Mouse (Mus musculus): Measurements from ENCODE around the gene Entpd7. TPM values are rescaled to one million over a fixed set of nuclear protein-coding genes. Genes with fewer than 3 reads are reported as not detected.

Entpd7 gene
- polyA plus RNA-seq, 1 experiment from 2014 or later = 15.4 TPM

DNA sequence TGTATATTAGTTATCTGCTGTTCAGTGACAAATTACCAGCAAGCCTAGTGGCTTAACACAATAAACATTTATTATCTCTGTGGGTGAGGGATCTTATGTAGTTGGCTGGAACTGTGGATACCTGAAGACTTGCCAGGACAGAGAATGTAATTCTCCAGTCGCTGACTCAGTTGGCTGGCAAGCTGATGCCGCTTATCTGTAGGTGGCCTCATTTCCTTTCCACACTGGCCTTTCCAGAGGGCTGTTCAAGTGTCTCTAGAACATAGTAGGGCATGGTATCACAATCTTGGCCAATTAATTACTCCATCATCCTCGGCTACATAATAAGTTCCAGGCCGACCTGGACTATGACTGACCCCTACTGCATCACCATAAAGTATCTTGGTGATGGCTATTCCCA lies 7.9 kb upstream of the Entpd7 start:
- H3K27me3 ChIP-seq (ENCODE audit: control insufficient read depth, insufficient read depth, low read length) = no peaks in the 10 kb centered on the region
- 91% methylated on average over 4 of the region's 4 CpGs for WGBS
- no peak for ATAC-seq (ENCODE audit: low FRiP score)

DNA sequence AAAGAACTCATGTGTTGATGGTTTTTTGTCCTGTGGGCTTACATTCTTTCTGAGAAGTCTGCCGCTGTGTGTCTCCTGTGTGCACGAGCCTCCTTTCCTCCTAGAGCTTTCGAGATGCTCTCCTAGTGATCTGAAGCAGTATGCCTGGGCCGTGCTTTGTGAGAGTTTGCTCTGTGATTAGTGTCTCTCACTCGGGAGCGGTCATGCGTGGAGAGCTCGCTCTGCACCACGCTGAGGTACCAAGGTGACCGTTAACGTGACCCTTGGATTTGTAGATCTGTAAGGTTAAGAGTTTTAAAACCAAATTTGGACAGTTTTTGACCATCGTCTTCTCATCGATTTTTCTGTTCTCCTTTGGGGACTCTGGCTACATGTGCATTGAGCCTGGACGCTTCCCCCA lies 3.3 kb downstream of the Entpd7 start:
- ATAC-seq (ENCODE audit: low FRiP score) (no peak), DNase-seq (ENCODE audit: low spot score) (peak; percentile 8)
- no peak overlapping the region for H3K9ac ChIP-seq (ENCODE audit: low read depth, low read length)
- H3K27me3 ChIP-seq (ENCODE audit: control insufficient read depth, insufficient read depth, low read length) = no peaks in the 10 kb centered on the region
- 70% methylated on average over 14 of the region's 14 CpGs for WGBS
- no peak overlapping the region for H3K4me2 ChIP-seq (replicated peaks; ENCODE audit: low read depth, low read length)
- no peaks in the 10 kb centered on the region for H3K36me3 ChIP-seq (ENCODE audit: control insufficient read depth, insufficient read depth, low read length)
- H3K9me3 ChIP-seq (ENCODE audit: control insufficient read depth, low read length) = no peaks in the 10 kb centered on the region
- H3K4me3 ChIP-seq (ENCODE audit: low read depth, low read length) = no peak overlapping the region
- no peaks in the 10 kb centered on the region for H3K4me1 ChIP-seq (replicated peaks; ENCODE audit: control insufficient read depth, insufficient read depth, low read length)
- no peak overlapping the region for H3K27ac ChIP-seq (ENCODE audit: low read depth, low read length)

More for the DNA sequence above, 7.9 kb upstream of the Entpd7 start:
- DNase-seq (ENCODE audit: low spot score) = no peak
- Histone ChIP-seq H3K36me3 (ENCODE audit: control insufficient read depth, insufficient read depth, low read length) (no peaks in the 10 kb centered on the region), H3K4me1 (replicated peaks; ENCODE audit: control insufficient read depth, insufficient read depth, low read length) (no peaks in the 10 kb centered on the region), H3K27ac (ENCODE audit: low read depth, low read length) (no peak overlapping the region), H3K4me2 (replicated peaks; ENCODE audit: low read depth, low read length) (no peak overlapping the region), H3K9me3 (ENCODE audit: control insufficient read depth, low read length) (no peaks in the 10 kb centered on the region), H3K4me3 (ENCODE audit: low read depth, low read length) (no peak overlapping the region), H3K9ac (ENCODE audit: low read depth, low read length) (no peak overlapping the region)

DNA sequence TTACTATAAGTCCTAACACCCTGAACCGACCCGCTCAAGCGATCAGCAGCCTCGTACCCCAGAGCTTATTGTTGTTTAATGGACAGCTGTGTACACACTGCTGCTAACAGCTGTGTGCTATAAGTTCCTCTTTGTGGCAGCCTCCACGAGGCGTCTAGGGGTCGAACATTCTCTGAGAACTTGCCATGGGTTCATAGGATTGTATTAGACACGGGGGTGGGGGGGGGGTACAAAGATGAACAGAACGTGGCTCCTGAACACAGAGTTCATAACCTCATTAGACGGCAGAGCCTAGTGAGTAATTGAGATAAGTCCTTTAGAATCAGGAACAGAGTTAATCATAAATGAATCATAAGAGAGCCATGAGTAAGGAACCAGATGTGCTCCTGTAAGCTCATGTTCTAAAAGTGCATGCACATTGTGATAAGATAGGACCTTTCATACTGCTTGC lies 6.1 kb downstream of the Entpd7 start:
- H3K4me2 ChIP-seq (replicated peaks; ENCODE audit: low read depth, low read length) = no peak overlapping the region
- H3K9me3 ChIP-seq (ENCODE audit: control insufficient read depth, low read length) = no peaks in the 10 kb centered on the region
- H3K27ac ChIP-seq (ENCODE audit: low read depth, low read length) = no peak overlapping the region
- H3K4me1 ChIP-seq (replicated peaks; ENCODE audit: control insufficient read depth, insufficient read depth, low read length) = no peaks in the 10 kb centered on the region
- H3K36me3 ChIP-seq (ENCODE audit: control insufficient read depth, insufficient read depth, low read length) = no peaks in the 10 kb centered on the region
- H3K27me3 ChIP-seq (ENCODE audit: control insufficient read depth, insufficient read depth, low read length) = no peaks in the 10 kb centered on the region
- no peak overlapping the region for H3K9ac ChIP-seq (ENCODE audit: low read depth, low read length)
- 50% methylated on average over 10 of the region's 10 CpGs for WGBS
- no peak for ATAC-seq (ENCODE audit: low FRiP score)
- DNase-seq (ENCODE audit: low spot score) = no peak
- no peak overlapping the region for H3K4me3 ChIP-seq (ENCODE audit: low read depth, low read length)

DNA sequence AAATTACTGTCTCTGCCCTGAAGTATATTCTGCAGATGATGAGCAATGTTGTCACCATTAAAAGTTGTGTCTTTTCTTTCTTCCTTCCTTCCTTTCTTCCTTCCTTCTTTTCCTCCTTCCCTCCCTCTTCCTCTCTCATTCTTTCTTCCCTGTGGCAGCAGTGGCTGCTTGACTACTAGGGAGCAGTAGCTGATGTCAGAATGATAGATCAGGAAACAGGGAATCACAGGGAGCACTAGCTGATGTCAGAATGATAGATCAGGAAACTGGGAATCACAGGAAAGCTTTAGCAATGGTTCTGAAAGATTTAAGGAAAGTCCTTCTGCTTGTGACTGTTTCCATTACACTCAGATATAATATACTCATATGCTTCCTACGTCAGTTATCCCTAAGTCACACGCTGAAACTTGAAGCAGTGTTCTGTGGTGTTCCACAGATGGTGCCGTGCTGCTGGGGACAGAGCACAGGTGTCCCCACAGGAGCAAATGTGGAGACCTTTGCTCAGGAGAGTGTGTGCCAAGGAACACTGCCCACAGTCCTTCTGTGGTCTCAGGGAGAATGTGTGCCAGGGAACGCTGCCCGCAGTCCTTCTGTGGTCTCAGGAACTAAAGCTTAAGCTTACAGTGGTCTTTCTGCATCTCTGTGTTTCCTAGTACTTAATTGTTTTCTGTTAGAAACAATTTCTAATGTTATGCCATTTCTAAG lies 8.3 kb downstream of the Entpd7 start:
- Histone ChIP-seq H3K4me2 (replicated peaks; ENCODE audit: low read depth, low read length) (no peak overlapping the region), H3K9ac (ENCODE audit: low read depth, low read length) (no peak overlapping the region), H3K27ac (ENCODE audit: low read depth, low read length) (no peak overlapping the region), H3K27me3 (ENCODE audit: control insufficient read depth, insufficient read depth, low read length) (no peaks in the 10 kb centered on the region), H3K36me3 (ENCODE audit: control insufficient read depth, insufficient read depth, low read length) (no peaks in the 10 kb centered on the region), H3K9me3 (ENCODE audit: control insufficient read depth, low read length) (no peaks in the 10 kb centered on the region), H3K4me3 (ENCODE audit: low read depth, low read length) (no peak overlapping the region), H3K4me1 (replicated peaks; ENCODE audit: control insufficient read depth, insufficient read depth, low read length) (no peaks in the 10 kb centered on the region)
- ATAC-seq (ENCODE audit: low FRiP score) (no peak), DNase-seq (ENCODE audit: low spot score) (no peak)
- whole genome bisulfite sequencing = 92% methylated on average over 5 of the region's 5 CpGs

DNA sequence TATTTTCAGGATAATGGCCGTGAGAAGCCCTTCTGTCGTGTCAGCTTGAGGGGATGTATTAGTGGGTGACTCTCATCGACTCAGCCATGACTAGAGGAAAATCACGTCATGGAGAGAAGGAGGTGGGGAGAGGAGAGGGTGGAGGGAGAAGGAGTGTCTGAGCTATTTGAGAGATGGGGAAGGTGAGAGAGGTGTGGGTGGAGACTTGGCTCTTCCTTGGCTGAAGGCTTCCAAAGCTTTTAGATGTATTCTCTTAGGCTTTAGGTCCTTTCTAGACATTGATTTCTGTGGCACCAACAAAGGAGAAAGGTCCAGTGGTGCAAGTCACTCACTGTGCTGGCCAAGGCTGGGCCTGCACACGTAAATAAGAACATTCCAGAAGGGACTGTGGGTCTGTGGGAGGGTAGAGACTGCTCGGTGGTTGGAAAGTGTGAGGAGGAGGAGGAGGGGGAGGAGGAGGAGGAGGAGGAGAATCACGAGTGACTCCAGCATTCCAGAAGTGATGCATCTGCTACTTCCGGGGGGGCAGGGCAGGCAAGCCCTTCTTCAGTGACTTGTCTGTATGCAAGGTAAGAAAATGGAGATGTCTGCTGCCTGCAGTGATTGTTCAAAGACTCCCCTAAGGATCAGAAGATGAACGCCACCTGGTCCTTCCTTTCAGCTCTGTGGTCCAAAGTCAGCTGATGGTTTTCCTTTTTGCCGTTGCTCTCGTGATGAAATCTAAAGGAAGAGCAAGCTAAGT lies 9.7 kb downstream of the Entpd7 start:
- 87% methylated on average over 10 of the region's 11 CpGs for WGBS
- Histone ChIP-seq H3K36me3 (ENCODE audit: control insufficient read depth, insufficient read depth, low read length) (no peaks in the 10 kb centered on the region), H3K9me3 (ENCODE audit: control insufficient read depth, low read length) (no peaks in the 10 kb centered on the region), H3K27ac (ENCODE audit: low read depth, low read length) (no peak overlapping the region), H3K27me3 (ENCODE audit: control insufficient read depth, insufficient read depth, low read length) (no peaks in the 10 kb centered on the region), H3K4me1 (replicated peaks; ENCODE audit: control insufficient read depth, insufficient read depth, low read length) (no peaks in the 10 kb centered on the region), H3K4me3 (ENCODE audit: low read depth, low read length) (no peak overlapping the region), H3K9ac (ENCODE audit: low read depth, low read length) (no peak overlapping the region), H3K4me2 (replicated peaks; ENCODE audit: low read depth, low read length) (no peak overlapping the region)
- no peak for ATAC-seq (ENCODE audit: low FRiP score)
- DNase-seq (ENCODE audit: low spot score) = no peak

DNA sequence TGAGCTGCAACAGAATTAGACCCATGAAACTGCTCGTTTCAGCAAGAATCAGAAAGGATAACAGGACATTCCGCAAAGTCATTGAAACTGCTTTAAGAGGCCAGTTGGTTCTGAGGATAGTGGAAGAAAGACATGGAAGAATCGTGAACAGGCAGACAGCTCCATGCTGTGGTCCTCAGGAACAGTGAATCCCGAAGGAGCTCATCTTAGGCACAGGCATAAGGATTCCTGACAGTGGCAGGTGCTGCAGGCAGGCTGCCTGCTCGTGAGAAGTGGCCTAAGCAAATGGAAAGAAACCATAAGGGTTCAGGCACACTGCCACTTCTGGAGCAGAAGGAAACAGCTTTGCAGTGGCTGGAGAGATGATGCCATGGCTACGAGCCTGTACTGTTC lies 10.3 kb downstream of the Entpd7 start:
- no peaks in the 10 kb centered on the region for H3K27me3 ChIP-seq (ENCODE audit: control insufficient read depth, insufficient read depth, low read length)
- no peak overlapping the region for H3K27ac ChIP-seq (ENCODE audit: low read depth, low read length)
- H3K4me3 ChIP-seq (ENCODE audit: low read depth, low read length) = no peak overlapping the region
- H3K4me2 ChIP-seq (replicated peaks; ENCODE audit: low read depth, low read length) = no peak overlapping the region
- H3K4me1 ChIP-seq (replicated peaks; ENCODE audit: control insufficient read depth, insufficient read depth, low read length) = no peaks in the 10 kb centered on the region
- H3K9me3 ChIP-seq (ENCODE audit: control insufficient read depth, low read length) = no peaks in the 10 kb centered on the region
- 88% methylated on average over 6 of the region's 6 CpGs for WGBS
- ATAC-seq (ENCODE audit: low FRiP score) (no peak), DNase-seq (ENCODE audit: low spot score) (no peak)
- H3K9ac ChIP-seq (ENCODE audit: low read depth, low read length) = no peak overlapping the region
- no peaks in the 10 kb centered on the region for H3K36me3 ChIP-seq (ENCODE audit: control insufficient read depth, insufficient read depth, low read length)

DNA sequence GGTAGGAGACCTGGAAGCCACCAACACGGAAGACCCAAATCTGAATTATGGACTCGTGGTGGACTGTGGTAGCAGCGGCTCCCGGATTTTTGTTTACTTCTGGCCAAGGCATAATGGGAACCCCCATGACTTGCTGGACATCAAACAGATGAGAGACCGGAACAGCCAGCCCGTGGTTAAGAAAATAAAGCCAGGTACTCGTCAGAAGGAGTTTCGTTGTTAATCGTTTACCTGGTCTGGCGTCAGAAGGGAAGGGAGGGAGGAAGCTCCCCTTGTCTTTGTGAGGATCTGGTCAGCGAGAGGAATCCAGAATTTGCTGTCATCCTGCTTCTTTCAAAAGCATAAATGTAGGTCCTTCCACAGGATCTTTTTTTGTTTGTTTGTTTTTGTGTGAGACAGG lies 14.7 kb downstream of the Entpd7 start:
- 92% methylated on average over 11 of the region's 11 CpGs for WGBS
- DNase-seq (ENCODE audit: low spot score) (no peak), ATAC-seq (ENCODE audit: low FRiP score) (no peak)
- Histone ChIP-seq H3K4me2 (replicated peaks; ENCODE audit: low read depth, low read length) (no peak overlapping the region), H3K4me3 (ENCODE audit: low read depth, low read length) (no peak overlapping the region), H3K27me3 (ENCODE audit: control insufficient read depth, insufficient read depth, low read length) (no peaks in the 10 kb centered on the region), H3K9ac (ENCODE audit: low read depth, low read length) (no peak overlapping the region), H3K27ac (ENCODE audit: low read depth, low read length) (no peak overlapping the region), H3K36me3 (ENCODE audit: control insufficient read depth, insufficient read depth, low read length) (no peaks in the 10 kb centered on the region; the same call in 1 of the 2 replicates), H3K9me3 (ENCODE audit: control insufficient read depth, low read length) (no peaks in the 10 kb centered on the region), H3K4me1 (replicated peaks; ENCODE audit: control insufficient read depth, insufficient read depth, low read length) (no peaks in the 10 kb centered on the region)

DNA sequence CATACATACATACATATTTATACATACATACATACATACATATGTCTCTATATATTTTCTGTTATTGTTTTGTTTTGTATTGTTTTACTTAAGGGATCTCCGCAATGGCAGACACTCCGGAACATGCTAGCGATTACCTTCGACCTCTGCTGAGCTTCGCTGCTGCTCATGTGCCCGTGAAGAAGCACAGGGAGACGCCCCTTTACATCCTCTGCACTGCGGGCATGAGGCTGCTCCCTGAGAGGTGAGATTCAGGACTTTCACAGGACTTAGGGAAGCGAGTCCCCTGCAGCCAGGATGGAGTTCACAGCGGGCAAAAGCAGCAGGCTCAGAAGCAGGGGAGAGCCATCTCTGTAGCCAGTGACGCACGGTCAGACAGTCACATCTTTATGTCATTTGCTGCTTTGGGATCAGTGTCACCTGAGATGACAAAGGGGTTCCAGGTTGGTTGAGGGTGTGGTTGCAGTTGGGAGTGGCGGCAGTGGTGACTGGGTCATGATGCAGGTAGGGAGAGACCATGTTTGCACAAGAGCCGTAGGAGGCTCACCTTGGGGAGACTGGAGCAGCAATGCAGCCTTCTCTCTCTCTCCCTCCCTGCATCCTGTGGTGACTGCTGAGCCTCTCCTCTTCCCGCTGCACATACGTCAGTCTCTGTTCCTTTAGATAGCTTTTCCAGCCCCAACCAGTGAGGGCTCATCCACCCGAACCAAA lies 15.5 kb downstream of the Entpd7 start:
- H3K4me2 ChIP-seq (replicated peaks; ENCODE audit: low read depth, low read length) = no peak overlapping the region
- H3K9ac ChIP-seq (ENCODE audit: low read depth, low read length) = no peak overlapping the region
- no peak overlapping the region for H3K4me3 ChIP-seq (ENCODE audit: low read depth, low read length)
- no peaks in the 10 kb centered on the region for H3K27me3 ChIP-seq (ENCODE audit: control insufficient read depth, insufficient read depth, low read length)
- no peaks in the 10 kb centered on the region for H3K4me1 ChIP-seq (replicated peaks; ENCODE audit: control insufficient read depth, insufficient read depth, low read length)
- WGBS = 90% methylated on average over 17 of the region's 17 CpGs
- no peak overlapping the region for H3K27ac ChIP-seq (ENCODE audit: low read depth, low read length)
- no peaks in the 10 kb centered on the region for H3K9me3 ChIP-seq (ENCODE audit: control insufficient read depth, low read length)
- H3K36me3 ChIP-seq (ENCODE audit: control insufficient read depth, insufficient read depth, low read length) = no peaks in the 10 kb centered on the region; the same call in 1 of the 2 replicates
- ATAC-seq (ENCODE audit: low FRiP score) (no peak), DNase-seq (ENCODE audit: low spot score) (no peak)
